Mouse (Mus musculus) cerebellum, adult 18-20 months (tissue): ENCODE measurements around the gene Pcsk1n.

Source experiments
- DNase-seq, 2 experiments: peaks; one replicate each; pipeline ENCODE4 v3.0.0; 2021

Gene Pcsk1n

GRCm38 (mm10) chrX:7947108-7947899 lies 27.7 kb downstream of the Pcsk1n start, which contains the start of gene Hdac6:
Gene Hdac6, minus strand, starts transcription at chrX:7947889.
- DNase-seq: peak; percentile 20 to 36

DNA sequence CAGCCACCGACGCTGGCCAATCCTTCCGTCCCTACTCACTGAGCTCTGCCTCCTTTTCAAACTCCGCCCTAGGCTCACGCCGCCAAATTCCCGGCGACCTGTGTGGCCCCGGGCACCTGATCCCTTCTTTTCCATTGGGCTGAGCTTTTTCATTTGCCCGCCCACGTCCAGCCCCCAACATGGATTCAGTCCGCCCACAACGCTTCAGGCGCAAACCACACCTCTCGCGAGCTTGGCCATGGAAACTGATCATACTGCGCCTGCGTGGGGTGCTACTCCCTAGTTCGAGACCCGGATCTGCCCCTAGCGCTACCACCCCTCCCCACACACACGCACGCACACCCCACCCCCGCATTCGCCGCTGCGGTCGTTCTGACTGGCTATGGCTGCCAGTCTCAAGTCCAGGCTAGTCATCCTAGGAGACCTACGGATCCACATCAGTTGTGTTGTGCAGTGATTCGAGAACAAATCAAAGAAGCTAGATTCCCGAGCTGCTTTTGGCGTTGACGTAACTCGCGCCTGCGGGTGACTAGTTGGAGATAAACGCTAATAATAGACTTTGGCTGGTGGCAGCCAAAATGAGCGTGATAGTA lies 28.4 kb downstream of the Pcsk1n start:
- peak; percentile 85 to 95 for DNase-seq

DNA sequence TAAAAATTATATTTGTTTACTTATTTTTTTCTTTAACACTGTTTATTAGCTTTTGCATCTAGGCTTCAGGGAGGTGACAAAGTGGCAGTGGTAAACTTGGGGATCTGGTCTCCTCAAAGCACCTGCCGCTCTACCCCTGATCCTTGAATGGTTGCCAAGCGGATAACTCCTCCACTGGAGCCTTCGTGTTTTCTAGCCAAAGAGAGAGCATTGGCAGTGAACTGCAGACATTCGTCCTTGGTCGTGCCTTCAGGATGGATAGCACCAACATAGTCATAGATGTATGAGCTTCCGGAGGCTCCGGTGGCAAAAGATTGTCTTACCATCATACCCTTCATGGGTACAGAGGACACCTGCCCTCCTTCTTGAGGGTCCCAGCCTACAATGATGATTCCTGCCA lies 30.5 kb downstream of the Pcsk1n start:
- no peak for DNase-seq

GRCm38 (mm10) chrX:7958868-7959267 lies 39.2 kb downstream of the Pcsk1n start:
- DNase-seq: no peak

GRCm38 (mm10) chrX:7963829-7964626 lies 44.4 kb downstream of the Pcsk1n start:
- DNase-seq: no peak

- no peak for DNase-seq
Measured at GRCm38 (mm10) chrX:7966161-7966560, 46.5 kb downstream of the Pcsk1n start.

DNA sequence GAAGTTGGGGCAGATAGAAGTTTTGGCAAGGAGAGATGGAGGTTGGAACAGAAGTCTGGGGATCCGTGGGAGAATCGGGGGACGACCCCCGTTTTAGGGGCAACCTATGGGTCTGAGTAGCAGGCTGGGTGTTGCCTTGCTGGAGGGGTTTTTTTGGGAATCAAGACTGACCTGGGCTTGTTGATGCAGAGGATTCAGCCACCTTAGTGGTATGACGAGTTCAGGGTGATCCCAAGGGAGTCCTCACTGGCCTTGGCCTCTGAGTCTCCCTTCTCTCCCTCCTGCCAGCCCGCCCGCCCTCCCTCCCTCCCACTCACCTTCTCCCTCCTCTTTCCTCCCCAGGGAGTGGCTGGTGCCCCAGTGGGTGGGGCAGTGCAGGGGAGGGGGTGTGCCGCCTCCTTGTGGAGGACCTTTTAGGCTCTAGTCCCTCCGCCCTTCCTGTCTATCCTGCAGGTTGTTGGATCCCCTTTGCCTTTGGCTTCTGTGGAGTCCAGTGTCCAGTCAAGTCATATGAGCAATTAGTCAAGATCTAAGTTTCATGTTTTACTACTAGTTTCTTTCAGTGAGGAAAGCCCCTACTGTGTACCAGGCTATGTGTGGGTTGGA lies 48.1 kb downstream of the Pcsk1n start:
- no peak for DNase-seq

GRCm38 (mm10) chrX:7968226-7968625 lies 48.6 kb downstream of the Pcsk1n start:
- no peak for DNase-seq

- no peak for DNase-seq
Measured at GRCm38 (mm10) chrX:7968899-7969298, 49.3 kb downstream of the Pcsk1n start.

DNA sequence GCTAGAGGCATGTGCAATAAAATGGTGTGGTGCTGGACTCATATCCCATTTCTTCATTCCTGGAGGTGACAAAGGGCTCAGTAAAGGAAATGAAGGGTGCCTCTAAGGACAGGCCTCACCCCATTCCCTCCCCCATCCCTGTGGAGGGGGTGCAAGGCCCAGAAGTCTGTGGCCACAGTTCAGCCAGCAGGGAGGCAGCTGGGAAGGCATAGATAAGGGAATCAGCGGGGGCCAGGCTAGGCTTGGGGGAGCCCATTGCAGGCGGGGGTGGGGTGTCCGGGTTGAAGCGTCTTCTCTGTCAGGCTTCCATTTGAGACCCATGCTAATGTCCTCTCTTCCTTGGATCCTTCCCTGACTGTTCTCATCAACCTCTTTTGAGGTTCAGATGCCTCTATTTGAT lies 51.7 kb downstream of the Pcsk1n start:
- no peak for DNase-seq
